Mouse (Mus musculus) splenic B cell, adult 2 months (primary cell): ENCODE results near the gene Slc39a11.

Experiments used
- DNase-seq: peaks from one replicate; pipeline ENCODE4 v3.0.0-alpha.2; 2011; ENCODE audit warnings: low read depth, low spot score
- H3K27me3 ChIP-seq: 2 replicates; pipeline ENCODE4 v1.6.1; 2012; ENCODE audit warnings: mild to moderate bottlenecking, low read length, moderate library complexity, mixed read lengths; ENCODE audit not compliant: control insufficient read depth, poor library complexity, insufficient read depth, severe bottlenecking
- H3K36me3 ChIP-seq: 2 replicates; pipeline ENCODE4 v1.6.1; 2012; ENCODE audit warnings: mild to moderate bottlenecking, low read length, moderate library complexity, mixed read lengths; ENCODE audit not compliant: control insufficient read depth, poor library complexity, insufficient read depth, severe bottlenecking

The Slc39a11 gene

DNA sequence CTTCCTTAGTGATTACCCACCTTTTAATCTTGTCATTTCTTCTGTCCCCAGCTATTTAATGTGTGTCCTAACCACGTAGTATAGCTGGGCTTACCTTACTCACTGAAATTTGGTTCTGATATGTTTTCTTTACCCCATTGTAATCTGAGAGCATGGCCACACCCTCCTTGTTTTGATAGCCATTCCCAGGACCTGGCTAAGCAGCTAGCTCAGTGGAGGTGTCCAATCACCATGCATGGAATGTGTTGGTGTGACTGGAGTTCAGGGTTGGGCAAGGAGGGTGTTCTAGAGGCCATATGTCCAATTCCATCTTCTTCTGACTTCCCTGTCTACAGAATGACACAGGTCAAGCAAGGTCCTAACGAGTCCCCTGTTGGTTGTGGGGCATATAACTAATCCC, 429.2 kb downstream of the Slc39a11 start:
- DNase-seq = no peak
- Histone ChIP-seq H3K27me3 (no peaks in the 10 kb centered on the region), H3K36me3 (no peaks in the 10 kb centered on the region)

DNA sequence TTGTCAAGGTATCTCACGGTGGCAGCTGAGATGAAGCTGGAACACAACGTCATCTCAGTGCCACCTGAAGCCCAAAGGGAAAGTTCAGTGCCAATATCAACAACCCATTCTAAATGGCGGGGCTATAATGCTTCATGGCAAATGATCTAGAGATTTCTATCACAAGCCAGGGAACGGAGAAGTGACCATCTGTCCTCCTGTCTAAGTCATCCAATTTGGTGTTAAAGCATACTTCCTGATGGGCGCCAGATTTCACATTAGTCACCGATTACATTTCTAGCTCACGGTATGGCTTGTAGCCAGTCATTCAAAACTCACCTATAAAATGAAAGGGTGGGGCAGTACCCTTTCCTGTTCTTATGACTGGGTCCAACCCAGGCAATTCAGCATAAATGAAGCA, 435.1 kb downstream of the Slc39a11 start:
- no peak for DNase-seq
- Histone ChIP-seq H3K27me3 (no peaks in the 10 kb centered on the region), H3K36me3 (no peaks in the 10 kb centered on the region)

DNA sequence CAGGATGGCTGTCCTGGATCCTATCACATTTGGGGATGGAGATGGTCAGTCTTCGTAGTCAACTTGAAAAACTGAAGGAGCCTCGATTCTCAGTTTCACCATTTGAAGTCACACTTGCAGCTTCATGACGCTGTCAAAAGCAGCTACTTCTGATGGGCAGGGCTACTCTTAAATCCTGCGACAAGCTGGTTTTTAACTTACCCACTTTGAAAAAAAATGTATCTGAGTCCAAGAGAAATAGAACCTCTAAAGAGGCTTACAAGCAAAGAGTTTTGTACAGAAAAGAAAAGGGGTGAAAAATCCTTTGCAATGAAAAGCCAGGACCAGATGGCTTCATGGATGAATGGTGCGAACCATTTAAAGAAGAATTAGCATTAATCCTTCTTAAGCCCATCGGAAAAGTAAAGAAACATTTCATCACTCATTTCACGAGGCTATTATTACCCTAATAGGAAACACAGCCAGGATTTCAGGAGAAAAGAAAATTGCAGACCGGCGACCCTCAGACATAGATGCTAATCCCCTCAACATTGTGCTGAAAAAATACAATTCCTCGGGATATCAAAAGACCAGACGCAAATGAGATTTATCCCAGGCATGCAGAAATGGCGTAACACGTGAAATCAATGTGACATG, 437.4 kb downstream of the Slc39a11 start:
- Histone ChIP-seq H3K36me3 (no peaks in the 10 kb centered on the region), H3K27me3 (no peaks in the 10 kb centered on the region)
- DNase-seq = no peak

DNA sequence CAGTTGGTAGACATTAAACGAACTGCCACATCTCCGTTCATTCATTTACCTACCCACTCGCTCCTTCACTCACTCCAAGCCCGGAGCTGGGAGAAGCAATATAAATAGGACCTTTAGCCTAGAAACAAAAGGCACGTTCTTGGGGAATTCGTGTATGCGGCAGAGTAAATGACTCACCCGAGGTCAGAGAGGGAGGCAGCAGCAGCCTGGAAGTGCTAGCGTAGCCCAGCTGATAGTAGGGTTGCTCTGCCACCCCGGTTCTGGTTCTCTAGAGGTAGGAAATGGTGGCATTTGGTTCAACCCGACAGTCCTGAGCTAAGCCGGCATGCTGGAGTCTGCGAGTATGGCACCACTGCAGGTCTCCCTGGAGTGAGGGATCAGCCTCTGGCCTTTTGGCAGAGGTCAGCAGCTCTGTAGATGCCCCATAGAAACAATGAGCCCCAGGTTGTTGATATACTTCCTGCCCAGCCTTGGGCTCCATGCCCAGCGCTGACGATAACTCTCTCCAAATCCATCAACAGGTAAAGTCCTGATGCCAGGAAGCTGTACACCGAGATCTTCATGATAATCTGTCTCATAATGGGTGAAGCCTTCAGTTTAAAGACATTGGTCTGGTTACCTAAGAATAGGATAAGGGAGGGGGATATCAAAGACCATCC, 440.5 kb downstream of the Slc39a11 start:
- H3K36me3 ChIP-seq = no peaks in the 10 kb centered on the region
- DNase-seq = no peak
- no peaks in the 10 kb centered on the region for H3K27me3 ChIP-seq

DNA sequence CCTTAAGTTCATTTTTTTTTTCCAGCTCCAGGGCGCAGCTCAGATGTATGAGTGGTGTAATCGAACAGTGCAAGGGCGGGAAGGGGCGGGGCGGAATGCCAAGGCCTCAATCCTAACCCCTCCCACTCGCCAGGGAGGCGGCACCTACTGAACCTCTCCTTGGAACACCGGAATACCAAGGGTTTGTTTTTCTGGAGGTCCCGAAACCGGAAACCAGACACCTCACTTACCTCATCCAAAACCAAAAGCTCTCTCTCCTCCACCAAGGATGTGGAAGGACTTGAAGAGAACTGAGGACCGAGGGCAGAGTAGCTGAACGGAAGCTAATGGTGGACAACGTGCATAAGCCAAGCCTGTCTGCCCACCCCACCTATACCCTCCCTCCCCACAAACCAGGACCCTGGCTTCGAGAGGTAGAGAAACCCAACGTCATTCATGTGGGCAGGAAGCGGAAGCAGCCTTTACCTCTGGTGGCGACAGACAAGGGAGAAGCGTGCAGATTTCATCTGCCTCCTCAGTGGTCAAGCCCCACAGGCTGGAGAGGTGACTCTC, 441.3 kb downstream of the Slc39a11 start:
- H3K27me3 ChIP-seq = no peaks in the 10 kb centered on the region
- H3K36me3 ChIP-seq = no peaks in the 10 kb centered on the region
- no peak for DNase-seq

- Histone ChIP-seq H3K27me3 (no peaks in the 10 kb centered on the region), H3K36me3 (no peaks in the 10 kb centered on the region)
- DNase-seq = peak; percentile 65
These were observed 441.9 kb downstream of the Slc39a11 start for GRCm38 (mm10) chr11:113207966-113208365.

DNA sequence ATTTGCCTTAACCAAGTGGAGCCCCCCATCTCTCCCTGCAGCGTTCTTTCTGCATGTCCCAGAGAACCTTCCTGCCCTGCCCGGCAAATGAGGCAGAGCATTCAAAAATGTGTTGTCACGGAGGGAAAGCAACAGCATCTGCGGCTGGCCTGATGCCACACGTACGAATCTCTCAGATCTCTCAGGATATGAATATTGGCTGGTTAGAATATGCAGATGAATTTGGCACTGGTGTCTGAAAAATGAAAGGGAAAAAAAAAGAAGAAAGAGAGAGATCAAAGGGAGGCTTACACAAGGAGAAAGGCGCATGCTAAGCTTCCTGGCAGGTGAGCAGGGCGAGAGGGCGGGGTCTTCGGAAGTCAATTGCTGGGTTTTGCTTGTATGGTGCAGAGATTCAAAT, 443.8 kb downstream of the Slc39a11 start:
- Histone ChIP-seq H3K27me3 (no peaks in the 10 kb centered on the region), H3K36me3 (no peaks in the 10 kb centered on the region)
- no peak for DNase-seq

- H3K36me3 ChIP-seq = no peaks in the 10 kb centered on the region
- no peaks in the 10 kb centered on the region for H3K27me3 ChIP-seq
- DNase-seq = peak; percentile 66
These were observed 446.9 kb downstream of the Slc39a11 start for GRCm38 (mm10) chr11:113203008-113203407.

- Histone ChIP-seq H3K27me3 (no peaks in the 10 kb centered on the region), H3K36me3 (no peaks in the 10 kb centered on the region)
- peak; percentile 88 for DNase-seq
These were observed 448.3 kb downstream of the Slc39a11 start for GRCm38 (mm10) chr11:113201470-113201997.

DNA sequence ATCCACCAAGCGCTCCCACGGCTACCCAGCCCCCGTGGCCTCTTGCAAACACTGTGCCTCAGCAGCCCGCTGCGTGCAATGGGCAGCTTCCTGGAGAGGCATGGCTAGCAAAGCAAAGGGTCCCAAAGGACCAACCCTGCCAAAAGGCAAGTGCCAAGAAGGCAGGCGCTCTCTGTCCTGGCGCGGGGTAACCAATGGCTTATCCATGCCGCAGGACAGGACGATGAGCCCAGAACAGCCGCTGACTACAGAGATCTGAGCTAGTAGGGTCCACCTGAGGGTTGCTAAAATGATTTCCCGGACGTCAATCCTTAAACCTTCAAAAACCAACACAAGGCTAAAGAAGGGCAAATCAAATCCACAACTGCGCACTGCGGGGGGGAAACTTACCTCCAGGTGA, 449.0 kb downstream of the Slc39a11 start:
- H3K27me3 ChIP-seq = no peaks in the 10 kb centered on the region
- DNase-seq = peak; percentile 29

DNA sequence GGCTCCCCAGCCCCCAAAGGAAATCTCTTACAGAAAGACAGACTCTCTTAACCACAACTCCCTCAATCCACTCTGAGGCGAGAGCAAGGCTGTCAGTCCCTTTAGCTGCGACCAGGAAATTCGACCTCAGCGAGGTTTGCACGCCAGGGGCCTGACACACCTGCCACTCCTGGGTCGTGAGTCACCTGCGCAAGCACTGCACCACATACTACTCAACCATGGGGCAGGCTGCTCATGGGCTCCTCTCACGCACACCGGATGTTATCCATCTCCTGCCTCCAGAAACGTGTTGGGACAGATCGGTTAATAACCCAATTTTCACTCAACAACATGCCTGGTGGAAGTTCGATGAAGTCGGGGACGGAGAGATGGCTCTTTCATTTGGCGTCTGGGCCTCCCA, 451.3 kb downstream of the Slc39a11 start:
- H3K27me3 ChIP-seq = no peaks in the 10 kb centered on the region
- no peaks in the 10 kb centered on the region for H3K36me3 ChIP-seq
- no peak for DNase-seq

More for the DNA sequence above, 449.0 kb downstream of the Slc39a11 start:
- no peaks in the 10 kb centered on the region for H3K36me3 ChIP-seq

GRCm38 (mm10) chr11:113197624-113198023, 452.3 kb downstream of the Slc39a11 start:
- no peak for DNase-seq
- H3K27me3 ChIP-seq = no peaks in the 10 kb centered on the region
- H3K36me3 ChIP-seq = no peaks in the 10 kb centered on the region

DNA sequence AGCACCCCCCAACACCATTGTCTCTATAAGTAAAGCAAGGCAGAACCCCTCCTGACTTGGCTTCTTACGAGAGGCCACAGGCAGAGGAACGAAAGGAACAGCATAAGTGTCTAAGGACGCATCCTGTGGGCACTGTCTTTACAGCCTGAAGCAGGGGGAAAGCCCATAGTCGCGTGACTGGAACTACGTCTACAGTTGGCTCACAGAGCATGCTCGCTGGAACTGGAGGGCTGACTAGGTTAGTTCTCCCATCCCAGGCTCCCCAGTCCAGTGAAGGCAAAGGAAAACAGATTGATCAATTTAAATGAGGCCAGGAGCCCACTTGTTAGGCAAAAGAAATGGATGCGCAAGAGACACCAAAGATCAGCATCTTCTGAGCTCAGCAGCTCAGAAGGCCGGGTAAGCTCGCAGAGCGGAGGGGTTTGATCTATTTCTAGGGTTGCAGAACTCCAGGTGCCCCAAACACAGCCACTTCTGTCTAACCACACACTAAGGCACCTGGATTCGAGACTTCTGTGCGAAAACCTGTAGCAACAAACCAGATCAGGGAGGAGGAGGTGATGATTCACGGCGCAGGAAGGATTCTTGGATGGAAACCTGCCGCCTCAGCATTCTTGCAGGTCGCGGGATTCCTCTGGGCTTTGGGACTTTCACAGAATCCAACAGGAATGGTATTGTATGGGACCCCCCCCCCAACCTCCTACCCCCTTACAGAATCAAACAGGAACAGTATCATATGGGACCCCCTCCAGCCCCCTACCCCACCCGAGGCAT, 453.5 kb downstream of the Slc39a11 start:
- no peak for DNase-seq
- H3K36me3 ChIP-seq = no peaks in the 10 kb centered on the region
- H3K27me3 ChIP-seq = no peaks in the 10 kb centered on the region
